Mouse (Mus musculus): ENCODE data around the gene Slc43a1.

Gene Slc43a1

DNA sequence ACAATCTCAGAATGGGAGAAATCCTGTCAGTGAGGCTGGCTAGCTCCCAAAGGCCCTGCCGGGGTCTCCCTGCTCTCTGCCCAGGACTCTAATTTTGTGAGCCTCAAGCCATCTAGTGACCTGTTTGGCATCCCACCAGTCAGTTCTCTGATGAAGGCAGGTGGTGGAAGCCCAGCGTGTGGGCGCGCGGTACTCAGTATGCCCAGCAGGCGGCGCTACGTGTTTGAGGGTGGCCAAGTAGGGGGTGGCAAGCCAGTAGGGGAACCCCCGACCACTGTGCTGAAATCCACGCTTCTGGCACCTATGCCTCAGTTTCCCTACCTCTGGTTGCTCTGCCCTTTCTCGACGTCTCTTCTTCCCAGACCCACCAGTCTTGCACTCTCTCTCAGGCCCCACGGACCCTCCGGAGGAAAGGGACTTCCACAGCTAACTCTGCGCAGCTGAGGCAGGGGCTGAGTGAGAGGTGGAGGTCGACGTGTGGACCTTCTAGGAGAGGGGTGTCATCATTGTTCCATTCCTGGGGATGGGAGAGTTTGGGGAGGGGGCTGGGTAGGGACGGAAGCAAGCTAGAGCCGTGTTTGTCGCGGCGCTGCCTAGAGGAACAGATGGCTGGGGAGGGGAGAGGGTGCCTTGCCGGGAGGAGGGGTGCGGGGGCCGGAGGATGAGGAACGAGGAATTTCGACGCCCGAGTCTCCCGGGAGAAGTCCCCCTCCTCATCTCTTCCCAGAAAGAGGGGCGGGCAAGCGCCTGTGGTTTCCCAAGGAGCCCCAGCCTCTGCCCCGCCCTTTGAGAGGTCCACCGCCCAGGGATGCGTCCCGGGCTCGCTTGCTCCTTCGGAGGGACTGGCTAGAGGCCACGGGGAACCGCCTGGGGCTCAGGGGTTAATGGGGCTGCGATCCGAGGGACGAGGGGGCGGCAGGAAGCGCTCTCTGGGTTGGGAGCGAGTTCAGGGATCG is 27.2 kb downstream of the Slc43a1 start:
- peak; percentile 31 for DNase-seq (ENCODE audit: low read depth, low spot score)

DNA sequence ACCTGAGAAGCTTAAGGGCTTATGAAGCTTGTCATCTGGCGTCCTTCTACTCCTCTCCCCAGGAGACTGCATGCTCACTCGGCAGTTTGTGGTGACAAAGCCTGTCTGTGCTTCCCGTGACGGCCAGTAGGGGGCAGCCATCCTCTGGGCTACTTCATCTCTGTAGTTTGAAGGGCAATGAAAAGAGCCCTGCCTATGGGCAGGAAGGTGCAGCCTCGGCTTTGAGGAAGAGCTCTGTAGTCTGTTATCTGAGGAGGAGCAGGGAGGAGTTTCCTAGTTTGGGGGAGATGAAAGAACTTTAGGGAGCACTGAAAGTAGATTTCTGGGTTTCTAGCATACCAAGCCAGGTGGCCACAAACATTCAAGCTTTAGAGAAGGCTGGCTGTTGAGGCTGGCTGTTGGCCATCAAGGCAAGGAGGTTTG is 29.9 kb downstream of the Slc43a1 start:
- peak; percentile 40 for DNase-seq (ENCODE audit: low read depth, low spot score)

DNA sequence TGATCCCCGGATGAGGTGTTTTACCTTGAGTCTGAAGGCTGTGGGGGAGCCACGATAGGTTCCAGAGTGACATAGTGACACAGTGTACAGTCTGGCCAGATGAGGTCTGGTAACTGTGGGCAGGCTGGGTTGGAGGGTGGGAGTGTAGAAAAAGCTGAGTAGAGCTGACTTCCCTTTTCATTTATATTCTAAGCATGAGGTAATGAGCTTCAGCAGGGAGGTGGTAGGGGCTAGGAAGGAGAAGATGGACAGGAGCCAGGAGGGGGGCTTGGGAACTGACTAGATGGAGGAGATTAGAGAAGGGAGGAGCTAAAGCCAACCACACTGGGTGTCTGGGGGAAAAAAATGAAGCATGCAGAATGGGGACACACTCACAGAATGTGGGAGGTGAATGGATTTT is 30.3 kb downstream of the Slc43a1 start:
- DNase-seq (ENCODE audit: low read depth, low spot score): no peak

DNA sequence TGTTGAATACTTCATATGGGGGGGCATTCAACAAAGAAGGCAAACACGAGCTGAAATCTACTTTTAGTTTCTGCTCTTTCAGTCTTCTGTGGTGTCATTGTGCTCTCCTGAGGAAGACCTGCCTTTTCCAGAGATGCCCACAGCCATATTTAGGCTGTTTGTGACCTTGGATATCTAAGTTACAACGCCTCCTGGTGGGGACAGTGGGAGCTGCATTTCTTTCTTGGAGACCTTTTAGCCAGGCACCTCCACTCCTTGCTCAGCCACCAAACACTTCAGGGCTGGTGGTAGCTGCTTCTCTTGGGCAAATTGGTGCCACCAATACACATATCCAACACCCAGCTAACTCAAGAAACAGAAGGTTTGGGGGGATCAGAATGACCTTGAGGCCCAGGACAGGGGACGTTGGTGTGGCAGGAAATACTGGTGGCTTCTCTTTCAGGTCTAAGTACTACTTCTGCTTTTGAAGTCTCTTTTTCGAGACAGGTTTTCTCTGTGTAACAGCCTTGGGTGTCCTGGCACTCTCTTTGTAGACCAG is 32.0 kb downstream of the Slc43a1 start:
- peak; percentile 37 for DNase-seq (ENCODE audit: low read depth, low spot score)

DNA sequence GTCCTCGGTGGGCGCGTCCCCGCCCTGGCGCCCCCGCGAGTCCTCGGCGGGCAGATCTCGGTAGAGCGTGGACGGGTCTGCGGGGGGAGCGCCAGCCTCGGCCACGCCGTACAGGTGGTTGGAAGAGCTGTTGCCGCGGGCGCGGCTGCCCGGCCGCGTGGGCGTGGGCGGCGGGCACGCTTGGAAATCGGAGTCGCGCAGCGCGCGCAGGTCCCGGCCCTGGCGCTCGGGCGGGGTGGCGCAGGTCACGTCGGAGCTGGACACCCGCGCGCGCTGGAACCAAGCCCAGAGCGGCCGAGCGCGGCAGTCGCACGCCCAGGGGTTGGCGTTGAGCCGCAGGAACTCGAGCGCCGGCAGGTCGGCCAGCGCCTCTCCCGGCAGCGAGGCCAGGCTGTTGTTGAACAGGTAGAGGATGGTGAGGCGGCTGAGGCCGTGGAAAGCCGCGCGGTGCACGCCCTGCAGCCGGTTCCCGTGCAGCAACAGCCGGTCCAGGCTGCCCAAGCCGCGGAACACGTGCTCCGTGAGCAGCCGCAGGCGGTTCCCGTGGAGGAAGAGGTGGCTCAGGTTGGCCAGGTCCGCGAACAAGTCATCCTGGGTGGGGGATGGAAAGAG is 33.6 kb downstream of the Slc43a1 start:
- peak; percentile 18 for DNase-seq (ENCODE audit: low read depth, low spot score)

DNA sequence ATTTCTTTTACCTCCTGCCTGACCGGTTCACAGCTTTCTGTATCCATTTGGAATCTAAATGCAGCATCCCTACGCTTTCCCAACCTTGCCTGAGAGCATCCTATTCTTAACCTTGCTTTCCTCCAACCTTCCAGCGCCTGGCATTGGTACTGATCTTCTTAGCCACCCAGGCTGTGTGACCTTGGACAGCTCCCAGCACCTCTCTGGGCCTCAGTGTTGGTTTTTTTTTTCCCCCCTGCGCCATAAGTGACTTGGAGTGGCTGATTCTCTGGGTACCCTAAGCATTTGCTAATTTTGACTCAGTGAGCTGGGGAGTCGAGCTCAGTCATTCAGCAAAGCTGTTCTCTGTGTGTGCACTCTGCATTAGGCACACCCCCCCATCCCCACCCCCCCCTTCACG is 37.2 kb downstream of the Slc43a1 start:
- DNase-seq (ENCODE audit: low read depth, low spot score): no peak

DNA sequence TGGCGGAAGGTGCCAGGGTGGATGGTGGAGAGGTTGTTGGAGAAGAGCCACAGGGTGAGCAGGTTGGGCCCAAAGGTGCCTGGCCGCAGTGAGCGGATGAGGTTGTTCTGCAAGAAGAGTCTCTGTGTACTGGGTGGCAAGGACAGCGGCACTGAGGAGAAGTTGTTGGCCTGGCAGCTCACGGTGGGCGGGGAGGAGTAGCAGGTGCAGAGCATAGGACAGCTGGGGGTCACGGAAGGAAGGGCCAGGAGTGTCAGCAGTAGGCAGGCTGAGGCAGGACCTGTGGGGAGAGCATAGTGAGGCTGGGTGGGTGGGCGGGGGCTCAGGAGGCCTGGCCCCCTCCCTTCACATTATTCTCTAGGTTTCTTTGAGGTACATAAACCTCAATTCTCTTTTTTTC is 41.9 kb downstream of the Slc43a1 start:
- no peak for DNase-seq (ENCODE audit: low read depth, low spot score)

GRCm38 (mm10) chr2:84882606-84883005 is 44.0 kb downstream of the Slc43a1 start:
- no peak for DNase-seq (ENCODE audit: low read depth, low spot score)

GRCm38 (mm10) chr2:84883084-84883483 is 44.4 kb downstream of the Slc43a1 start:
- no peak for DNase-seq (ENCODE audit: low read depth, low spot score)

DNA sequence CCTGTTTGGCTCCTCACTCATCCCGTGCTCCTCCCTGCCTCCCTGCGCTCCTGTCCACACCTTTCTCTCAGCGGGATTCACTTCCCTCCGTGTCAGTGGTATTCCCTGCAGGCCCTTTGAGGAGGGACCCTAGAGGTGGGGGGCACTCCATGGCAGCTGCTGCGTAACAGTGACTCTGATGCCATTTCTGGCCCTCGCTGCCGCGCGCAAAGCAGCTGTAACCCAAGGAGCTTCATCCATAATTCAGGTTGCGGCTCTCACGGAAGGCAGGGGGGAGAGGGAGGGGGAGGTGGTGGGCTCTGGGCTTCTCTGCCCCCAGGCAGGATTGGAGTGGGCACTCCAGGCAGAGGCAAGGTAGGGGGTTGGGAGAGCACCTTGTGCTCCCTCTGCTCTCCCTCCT is 44.9 kb downstream of the Slc43a1 start:
- DNase-seq (ENCODE audit: low read depth, low spot score): no peak

DNA sequence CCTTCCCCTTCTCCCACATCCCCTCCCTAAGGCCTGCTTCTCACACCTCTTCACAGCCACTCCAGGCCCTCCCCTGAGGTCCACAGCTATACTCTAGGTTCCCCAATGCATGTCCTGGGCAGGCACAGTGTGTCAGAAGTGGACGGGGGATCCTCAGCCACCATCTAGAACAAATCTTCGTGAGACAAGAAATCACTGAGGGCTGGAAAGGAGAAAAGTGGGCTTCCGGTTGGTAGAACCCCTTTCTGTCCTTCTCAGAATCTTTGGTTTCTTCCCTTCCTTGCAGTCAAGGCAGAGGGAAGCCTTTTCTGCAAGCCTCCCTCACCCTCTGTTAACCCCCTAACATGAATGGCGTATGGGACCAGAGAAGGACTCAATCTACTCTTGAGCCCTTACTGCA is 45.3 kb downstream of the Slc43a1 start:
- DNase-seq (ENCODE audit: low read depth, low spot score): no peak

DNA sequence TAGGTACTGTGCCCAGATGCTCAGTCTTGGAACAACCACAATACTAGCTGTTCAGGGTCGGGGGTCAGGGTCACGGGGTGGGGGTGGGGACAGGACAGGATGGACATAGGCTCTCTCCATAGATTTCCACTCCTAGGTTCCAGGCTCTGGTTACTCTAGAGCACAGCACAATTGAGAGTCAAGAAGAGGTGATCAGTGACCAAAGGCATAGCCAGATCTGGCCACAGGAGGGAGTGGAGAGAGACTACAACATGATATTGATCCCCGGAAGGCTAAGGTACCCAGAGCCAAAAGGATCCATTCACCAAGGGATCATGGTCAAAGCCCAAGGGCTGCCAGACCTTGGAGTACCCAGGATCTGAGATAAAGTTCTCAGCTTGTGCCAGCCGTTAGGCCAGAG is 46.0 kb downstream of the Slc43a1 start:
- DNase-seq (ENCODE audit: low read depth, low spot score): no peak

GRCm38 (mm10) chr2:84885084-84886055 is 46.7 kb downstream of the Slc43a1 start:
- no peak for DNase-seq (ENCODE audit: low read depth, low spot score)

DNA sequence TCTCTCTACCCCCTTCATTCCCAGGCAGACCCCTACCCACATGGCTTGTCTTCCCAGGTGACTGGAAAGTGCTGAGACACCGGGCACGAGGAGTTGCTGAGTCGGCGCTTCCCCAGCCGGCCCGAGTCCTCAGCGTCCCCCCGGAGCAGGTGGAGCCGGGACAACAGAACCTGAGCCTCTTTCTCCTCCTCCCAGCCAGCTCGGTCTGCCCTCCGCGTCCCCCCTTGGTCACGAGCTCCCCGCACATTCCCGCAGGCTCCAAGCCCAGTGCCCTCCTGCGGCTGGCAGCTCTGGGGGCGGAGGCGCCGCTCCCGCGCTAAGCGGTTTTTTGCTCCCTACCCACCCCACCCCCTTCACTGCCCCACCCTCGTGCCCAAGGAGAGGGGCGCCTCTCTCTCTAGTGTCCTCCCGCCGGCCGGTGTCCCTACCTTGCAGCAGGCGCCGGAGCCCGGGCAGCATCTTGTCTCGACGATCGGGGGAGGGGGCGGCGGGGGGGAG is 47.6 kb downstream of the Slc43a1 start, which contains the start of gene Rtn4rl2:
Rtn4rl2 (minus strand) TSS at position 477 of the 498 bp plus-strand sequence.
- DNase-seq (ENCODE audit: low read depth, low spot score): no peak

- no peak for DNase-seq (ENCODE audit: low read depth, low spot score)
These were observed 48.2 kb downstream of the Slc43a1 start for GRCm38 (mm10) chr2:84886821-84887281.

DNA sequence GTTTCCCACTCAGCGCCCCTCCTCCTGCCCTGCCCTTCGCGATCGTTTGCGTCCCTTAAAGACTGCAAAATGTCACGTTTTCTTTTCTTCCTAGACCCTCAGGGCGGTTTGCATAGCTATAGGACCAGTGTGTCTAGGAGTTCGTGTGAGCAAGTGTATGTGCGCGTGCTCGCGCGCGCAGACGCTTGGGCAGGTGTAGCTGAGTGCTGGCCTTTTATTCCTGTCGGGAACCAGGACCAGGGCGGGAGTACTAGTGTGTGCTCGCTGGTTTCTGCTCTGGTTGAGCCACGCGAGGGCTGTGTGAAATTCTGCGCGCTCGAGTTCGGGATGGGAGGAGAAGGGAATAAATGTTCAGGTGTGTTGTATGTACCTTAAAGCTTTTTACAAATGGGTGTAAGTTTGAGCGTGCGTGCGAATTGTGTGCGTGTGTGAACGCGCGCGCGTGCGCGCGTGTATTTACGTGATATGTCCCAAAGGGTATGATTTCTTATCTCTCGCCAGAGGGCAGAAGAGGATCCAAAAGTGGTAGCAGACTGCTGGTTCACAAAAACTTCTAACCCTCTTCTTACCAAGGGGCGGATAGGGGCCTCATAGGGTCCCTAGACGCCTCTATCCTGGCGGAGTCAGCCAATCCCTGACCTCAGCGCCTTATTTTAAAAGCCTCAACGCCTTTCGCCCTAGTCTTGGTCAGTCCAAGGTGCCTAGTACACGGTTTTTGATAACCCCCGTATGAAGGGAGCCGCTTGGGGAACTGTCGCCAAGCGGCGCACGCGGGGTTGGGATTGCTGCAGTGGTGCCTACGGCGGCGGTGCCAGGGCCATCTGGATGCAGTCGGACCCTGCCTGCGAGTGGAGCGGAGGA is 49.0 kb downstream of the Slc43a1 start:
- peak; percentile 50 for DNase-seq (ENCODE audit: low read depth, low spot score)

GRCm38 (mm10) chr2:84888657-84889315 is 50.1 kb downstream of the Slc43a1 start:
- peak; percentile 67 for DNase-seq (ENCODE audit: low read depth, low spot score)

- DNase-seq (ENCODE audit: low read depth, low spot score): no peak
These were observed 50.8 kb downstream of the Slc43a1 start for GRCm38 (mm10) chr2:84889316-84890044.

- DNase-seq (ENCODE audit: low read depth, low spot score): peak; percentile 64
These were observed 51.3 kb downstream of the Slc43a1 start for GRCm38 (mm10) chr2:84890045-84890340.
